Comparison of ENCODE assay signal across 31 mouse cellular contexts in the genomic region with DNA sequence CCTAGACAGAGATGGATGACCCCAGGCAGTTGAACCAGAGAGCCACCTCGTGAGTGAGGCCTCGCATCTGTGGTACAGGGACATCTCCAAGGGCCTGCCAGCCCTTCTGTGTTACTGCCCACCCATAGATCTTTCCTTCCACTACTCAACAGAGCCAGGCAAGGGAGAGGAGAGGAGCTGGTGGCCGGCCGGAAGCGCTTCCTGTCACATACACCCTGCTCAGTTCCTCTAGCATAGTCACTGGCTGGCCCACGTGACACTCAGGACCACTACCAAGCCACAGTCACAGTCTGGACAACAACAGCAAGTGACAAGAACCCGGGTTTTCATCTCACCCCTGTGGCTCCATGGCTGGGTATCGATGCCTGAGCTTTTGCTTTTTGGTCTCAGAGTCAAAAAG.
A peak's percentile ranks its signal among the peaks of the same experiment; 100 is the strongest.
DNase-seq lines count a peak whose midpoint lies in the region; ATAC-seq and TF ChIP-seq lines count a peak whose summit lies in the region.
"Had no signal": no experiment of that assay in that cellular context is flagged by ENCODE, and none has a peak within 500 bp of the region (broad histone marks: within the 10 kb centered on the region; RNA-seq: fewer than 3 reads in every experiment).

No protein-coding gene starts in this region.

- no peaks in the 10 kb centered on the region for H3K27me3 ChIP-seq in forebrain, embryonic 10.5 days (ENCODE audit: poor library complexity, severe bottlenecking)
- H3K27me3 ChIP-seq in forebrain, embryonic 13.5 days: no peaks in the 10 kb centered on the region
- no peaks in the 10 kb centered on the region for H3K27me3 ChIP-seq in hindbrain, embryonic 13.5 days
- no peaks in the 10 kb centered on the region for H3K27me3 ChIP-seq in hindbrain, postnatal 0 days (ENCODE audit: insufficient read depth, low read length)
- H3K27me3 ChIP-seq in liver, postnatal 0 days (ENCODE audit: insufficient read depth, low read length): no peaks in the 10 kb centered on the region
- H3K27me3 ChIP-seq in liver, embryonic 12.5 days (replicated peaks): no peaks in the 10 kb centered on the region
- H3K27me3 ChIP-seq: embryonic facial prominence, embryonic 15.5 days; heart, embryonic 15.5 days; limb, embryonic 12.5 days; lung, embryonic 15.5 days; midbrain, embryonic 12.5 days; neural tube, embryonic 12.5 days had no signal

- TF ChIP-seq EP300 in liver, postnatal 0 days (IDR thresholded peaks at IDR 0.05; ENCODE audit: low read depth): no peak

- no peak overlapping the region for H3K4me3 ChIP-seq in forebrain, embryonic 10.5 days
- H3K4me3 ChIP-seq in forebrain, embryonic 13.5 days: no peak overlapping the region
- H3K4me3 ChIP-seq in hindbrain, embryonic 13.5 days: no peak overlapping the region
- H3K4me3 ChIP-seq in hindbrain, postnatal 0 days (ENCODE audit: low read length): no peak overlapping the region
- no peak overlapping the region for H3K4me3 ChIP-seq in liver, postnatal 0 days (ENCODE audit: low read depth, low read length)
- no peak overlapping the region for H3K4me3 ChIP-seq in liver, embryonic 12.5 days
- H3K4me3 ChIP-seq: embryonic facial prominence, embryonic 10.5 days; embryonic facial prominence, embryonic 15.5 days; heart, embryonic 15.5 days; limb, embryonic 12.5 days; lung, embryonic 15.5 days; megakaryocyte, embryonic 14.5 days; midbrain, embryonic 12.5 days; myocyte; neural tube, embryonic 12.5 days had no signal

- peak overlapping the region; percentile 35; the same call in 1 of the 2 replicates for H3K27ac ChIP-seq in forebrain, embryonic 10.5 days
- no peak overlapping the region for H3K27ac ChIP-seq in forebrain, embryonic 13.5 days
- 0 out of 2 replicates have a peak overlapping the region, but pooled peaks have one; percentile 25 for H3K27ac ChIP-seq in hindbrain, embryonic 13.5 days
- no peak overlapping the region for H3K27ac ChIP-seq in hindbrain, postnatal 0 days
- no peak overlapping the region for H3K27ac ChIP-seq in liver, postnatal 0 days (ENCODE audit: low read depth)
- no peak overlapping the region for H3K27ac ChIP-seq in liver, embryonic 12.5 days
- H3K27ac ChIP-seq: embryonic facial prominence, embryonic 15.5 days; heart, embryonic 15.5 days; hindbrain, embryonic 14.5 days; limb, embryonic 12.5 days; lung, embryonic 15.5 days; midbrain, embryonic 12.5 days; neural tube, embryonic 12.5 days had no signal

- DNase-seq in forebrain, embryonic 10.5 days (ENCODE audit: extremely low spot score, low spot score): no peak
- DNase-seq in hindbrain, postnatal 0 days (ENCODE audit: low spot score): no peak
- no peak for DNase-seq in liver, postnatal 0 days
- peak; percentile 38 for DNase-seq in lung, postnatal 25 days (ENCODE audit: low spot score)
- DNase-seq in left cerebral cortex, adult 8-10 months (ENCODE audit: low spot score in 2 of 2): no peak
- DNase-seq: adrenal gland, postnatal 14 days; cerebellum, adult 18-20 months; cerebellum, postnatal 25 days; gastrocnemius, postnatal 36 days; heart, postnatal 4 days; kidney, adult 11 months; right cerebral cortex, adult 18-20 months; spleen, adult 18-20 months; thymus, postnatal 25 days had no signal

- no peak for ATAC-seq in forebrain, embryonic 13.5 days
- no peak for ATAC-seq in hindbrain, embryonic 13.5 days (ENCODE audit: low FRiP score)
- no peak for ATAC-seq in hindbrain, postnatal 0 days
- 0 out of 2 replicates have a peak, but pooled peaks have one; percentile 13 for ATAC-seq in liver, postnatal 0 days
- no peak for ATAC-seq in liver, embryonic 12.5 days
- ATAC-seq: forebrain, embryonic 14.5 days; inflammation-experienced regulatory T-cells, adult 6 months; Patski had no signal

- no peak for TF ChIP-seq CTCF in hindbrain, postnatal 0 days (IDR thresholded peaks at IDR 0.05; ENCODE audit: low read depth)
- no peak for TF ChIP-seq CTCF in liver, postnatal 0 days (IDR thresholded peaks at IDR 0.05; ENCODE audit: low read depth)

- no peaks in the 10 kb centered on the region for H3K36me3 ChIP-seq in forebrain, embryonic 10.5 days (replicated peaks)
- no peaks in the 10 kb centered on the region for H3K36me3 ChIP-seq in forebrain, embryonic 13.5 days (ENCODE audit: poor library complexity, severe bottlenecking)
- no peaks in the 10 kb centered on the region for H3K36me3 ChIP-seq in hindbrain, embryonic 13.5 days
- no peaks in the 10 kb centered on the region for H3K36me3 ChIP-seq in hindbrain, postnatal 0 days (ENCODE audit: insufficient read depth, low read length)
- H3K36me3 ChIP-seq in liver, postnatal 0 days (replicated peaks; ENCODE audit: insufficient read depth, low read length): no peaks in the 10 kb centered on the region
- no peaks in the 10 kb centered on the region for H3K36me3 ChIP-seq in liver, embryonic 12.5 days
- H3K36me3 ChIP-seq: embryonic facial prominence, embryonic 10.5 days; embryonic facial prominence, embryonic 15.5 days; G1E; heart, embryonic 15.5 days; limb, embryonic 12.5 days; lung, embryonic 15.5 days; midbrain, embryonic 12.5 days; neural tube, embryonic 12.5 days had no signal

- H3K4me1 ChIP-seq in forebrain, embryonic 10.5 days: peaks cover 39% of the 10 kb centered on the region
- H3K4me1 ChIP-seq in forebrain, embryonic 13.5 days: peaks cover 37% of the 10 kb centered on the region
- peaks cover 34% of the 10 kb centered on the region for H3K4me1 ChIP-seq in hindbrain, embryonic 13.5 days (replicated peaks)
- peaks cover 21% of the 10 kb centered on the region for H3K4me1 ChIP-seq in hindbrain, postnatal 0 days (ENCODE audit: insufficient read depth, low read length)
- H3K4me1 ChIP-seq in liver, postnatal 0 days (ENCODE audit: insufficient read depth): no peaks in the 10 kb centered on the region
- no peaks in the 10 kb centered on the region for H3K4me1 ChIP-seq in liver, embryonic 12.5 days
- H3K4me1 ChIP-seq: embryonic facial prominence, embryonic 15.5 days had no signal

- no peaks in the 10 kb centered on the region for H3K9me3 ChIP-seq in forebrain, embryonic 10.5 days
- no peaks in the 10 kb centered on the region for H3K9me3 ChIP-seq in forebrain, embryonic 13.5 days (replicated peaks)
- no peaks in the 10 kb centered on the region for H3K9me3 ChIP-seq in hindbrain, embryonic 13.5 days
- H3K9me3 ChIP-seq in hindbrain, postnatal 0 days (ENCODE audit: low read length): no peaks in the 10 kb centered on the region
- H3K9me3 ChIP-seq in liver, postnatal 0 days (ENCODE audit: low read length): no peaks in the 10 kb centered on the region
- H3K9me3 ChIP-seq in liver, embryonic 12.5 days (replicated peaks): no peaks in the 10 kb centered on the region
- H3K9me3 ChIP-seq: embryonic facial prominence, embryonic 10.5 days; embryonic facial prominence, embryonic 15.5 days; G1E; heart, embryonic 15.5 days; limb, embryonic 12.5 days; lung, embryonic 15.5 days; megakaryocyte, embryonic 14.5 days; midbrain, embryonic 12.5 days; neural tube, embryonic 12.5 days had no signal

- H3K4me2 ChIP-seq in forebrain, embryonic 13.5 days: no peak overlapping the region
- H3K4me2 ChIP-seq in hindbrain, embryonic 13.5 days: no peak overlapping the region
- no peak overlapping the region for H3K4me2 ChIP-seq in hindbrain, postnatal 0 days (ENCODE audit: low read depth, low read length)
- H3K4me2 ChIP-seq in liver, postnatal 0 days (ENCODE audit: low read depth, low read length): no peak overlapping the region
- H3K4me2 ChIP-seq in liver, embryonic 12.5 days: no peak overlapping the region
- H3K4me2 ChIP-seq: embryonic facial prominence, embryonic 15.5 days; heart, embryonic 15.5 days; hindbrain, embryonic 14.5 days; limb, embryonic 12.5 days; lung, embryonic 15.5 days; midbrain, embryonic 12.5 days; neural tube, embryonic 12.5 days had no signal

- 84% methylated on average over 8 of the region's 8 CpGs for WGBS in forebrain, embryonic 10.5 days
- 90% methylated on average over 8 of the region's 8 CpGs for WGBS in forebrain, embryonic 13.5 days
- 77% methylated on average over 8 of the region's 8 CpGs for WGBS in hindbrain, embryonic 13.5 days
- WGBS in hindbrain, postnatal 0 days: 79% methylated on average over 8 of the region's 8 CpGs
- 67% methylated on average over 8 of the region's 8 CpGs for WGBS in liver, postnatal 0 days (ENCODE audit: insufficient replicate concordance)
- WGBS in liver, embryonic 12.5 days (ENCODE audit: insufficient replicate concordance): 56% methylated on average over 8 of the region's 8 CpGs

- no peak overlapping the region for H3K9ac ChIP-seq in forebrain, embryonic 13.5 days
- no peak overlapping the region for H3K9ac ChIP-seq in hindbrain, embryonic 13.5 days
- no peak overlapping the region for H3K9ac ChIP-seq in hindbrain, postnatal 0 days (replicated peaks; ENCODE audit: low read length)
- H3K9ac ChIP-seq in liver, postnatal 0 days (replicated peaks): no peak overlapping the region
- H3K9ac ChIP-seq in liver, embryonic 12.5 days: no peak overlapping the region
- H3K9ac ChIP-seq: embryonic facial prominence, embryonic 15.5 days; heart, embryonic 15.5 days; hindbrain, embryonic 14.5 days; limb, embryonic 12.5 days; lung, embryonic 15.5 days; midbrain, embryonic 12.5 days; neural tube, embryonic 12.5 days had no signal

Comparison
In these comparisons a context has a peak if more than half of its experiments do, and no peak if none do; other contexts are left out.
1. H3K27ac ChIP-seq: peak in forebrain, embryonic 10.5 days (single experiment) and hindbrain, embryonic 13.5 days (single experiment); none in forebrain, embryonic 13.5 days (single experiment), hindbrain, postnatal 0 days (single experiment), liver, postnatal 0 days (single experiment) and liver, embryonic 12.5 days (single experiment).